Mouse (Mus musculus): ENCODE results near the gene Olfr750. TPM values are rescaled to one million over a fixed set of nuclear protein-coding genes. Genes with fewer than 3 reads are reported as not detected.

Olfr750 gene
- total and polyA plus RNA-seq, 3 experiments, result not detected

GRCm38 (mm10) chr14:51094921-51095320, 20.7 kb upstream of the Olfr750 start:
- H3K9me3 ChIP-seq (replicated peaks; ENCODE audit: low read length), result no peaks in the 10 kb centered on the region
- H3K4me2 ChIP-seq (ENCODE audit: insufficient read depth, low read depth, poor library complexity, severe bottlenecking), result no peak overlapping the region
- no peak overlapping the region for H3K9ac ChIP-seq (ENCODE audit: insufficient read depth, low read depth)
- TF ChIP-seq ZNF384 (IDR thresholded peaks at IDR 0.05; ENCODE audit: low read depth, low read length), result peak; percentile 64
- no peak for TF ChIP-seq NELFE (IDR thresholded peaks at IDR 0.05; ENCODE audit: low read depth, low read length)
- no peak overlapping the region for H3K27ac ChIP-seq (ENCODE audit: insufficient read depth, low read depth)
- no peaks in the 10 kb centered on the region for H3K27me3 ChIP-seq (replicated peaks)
- H3K4me3 ChIP-seq (replicated peaks in 1 of 3; ENCODE audit: low read depth in 2 of 3, low read length in 2 of 3, poor library complexity in 1 of 3), result no peak overlapping the region
- dilution Hi-C loops (cut with MboI; ENCODE audit: extremely low pct_ligation_motif_present, extremely low pct_unique_long_range_greater_than_20kb, low sequenced_read_pairs), result no loop called here
- H3K36me3 ChIP-seq (replicated peaks in 1 of 2; ENCODE audit: control insufficient read depth in 1 of 2, insufficient read depth in 1 of 2, low read length in 1 of 2), result no peaks in the 10 kb centered on the region
- no peak for DNase-seq (ENCODE audit: extremely low read depth)
- in situ Hi-C loops (cut with MboI; ENCODE audit: low pct_ligation_motif_present, low pct_unique_long_range_greater_than_20kb, low sequenced_read_pairs), result loop anchor here (10.0 kb wide), 1 partner anchor 70 kb away; no protein-coding TSS in a partner anchor
- no peaks in the 10 kb centered on the region for H3K79me2 ChIP-seq (replicated peaks; ENCODE audit: control insufficient read depth, extremely low read depth, insufficient read depth, poor library complexity, severe bottlenecking)
- peaks cover 6 to 35% of the 10 kb centered on the region in 2 experiments; a peak in 3 of 4 replicates for H3K4me1 ChIP-seq (ENCODE audit: control insufficient read depth in 1 of 2, insufficient read depth in 2 of 2)

GRCm38 (mm10) chr14:51094096-51094875, 20.1 kb upstream of the Olfr750 start:
- Histone ChIP-seq H3K27me3 (replicated peaks) (no peaks in the 10 kb centered on the region), H3K9me3 (replicated peaks; ENCODE audit: low read length) (no peaks in the 10 kb centered on the region), H3K4me2 (ENCODE audit: insufficient read depth, low read depth, poor library complexity, severe bottlenecking) (no peak overlapping the region), H3K79me2 (replicated peaks; ENCODE audit: control insufficient read depth, extremely low read depth, insufficient read depth, poor library complexity, severe bottlenecking) (no peaks in the 10 kb centered on the region), H3K27ac (ENCODE audit: insufficient read depth, low read depth) (no peak overlapping the region), H3K36me3 (replicated peaks in 1 of 2; ENCODE audit: control insufficient read depth in 1 of 2, insufficient read depth in 1 of 2, low read length in 1 of 2) (no peaks in the 10 kb centered on the region), H3K4me1 (ENCODE audit: control insufficient read depth in 1 of 2, insufficient read depth in 2 of 2) (peaks cover 6 to 35% of the 10 kb centered on the region in 2 experiments; a peak in 3 of 4 replicates), H3K9ac (ENCODE audit: insufficient read depth, low read depth) (no peak overlapping the region), H3K4me3 (replicated peaks in 1 of 3; ENCODE audit: low read depth in 2 of 3, low read length in 2 of 3, poor library complexity in 1 of 3) (no peak overlapping the region)
- dilution Hi-C loops (cut with MboI; ENCODE audit: extremely low pct_ligation_motif_present, extremely low pct_unique_long_range_greater_than_20kb, low sequenced_read_pairs), result no loop called here
- TF ChIP-seq CHD2 (IDR thresholded peaks at IDR 0.05; ENCODE audit: low read length) (no peak), ZMIZ1 (IDR thresholded peaks at IDR 0.05; ENCODE audit: low read depth, low read length) (no peak), ETS1 (conservative IDR thresholded peaks at IDR 0.05; ENCODE audit: low read depth, low read length) (no peak), USF1 (IDR thresholded peaks at IDR 0.05; ENCODE audit: low read depth, low read length) (no peak), POLR2AphosphoS2 (IDR thresholded peaks at IDR 0.05; ENCODE audit: low read depth, low read length) (no peak), ZKSCAN1 (IDR thresholded peaks at IDR 0.05; ENCODE audit: borderline replicate concordance, low read depth, low read length) (no peak), EP300 (IDR thresholded peaks at IDR 0.05; ENCODE audit: low read length) (no peak), MAX (IDR thresholded peaks at IDR 0.05; ENCODE audit: low read length) (no peak), MAFK (IDR thresholded peaks at IDR 0.05; ENCODE audit: insufficient replicate concordance, low read length) (no peak), RCOR1 (conservative IDR thresholded peaks at IDR 0.05; ENCODE audit: low read depth, low read length) (no peak), MEF2A (IDR thresholded peaks at IDR 0.05; ENCODE audit: borderline replicate concordance, low read depth, low read length) (no peak), CTCF (conservative IDR thresholded peaks at IDR 0.05 in 1 of 2, IDR thresholded peaks at IDR 0.05 in 1 of 2; ENCODE audit: low read depth in 2 of 2, low read length in 2 of 2) (no peak), NELFE (IDR thresholded peaks at IDR 0.05; ENCODE audit: low read depth, low read length) (no peak)
- no peak for DNase-seq (ENCODE audit: extremely low read depth)
- in situ Hi-C loops (cut with MboI; ENCODE audit: low pct_ligation_motif_present, low pct_unique_long_range_greater_than_20kb, low sequenced_read_pairs), result loop anchor here (10.0 kb wide), 1 partner anchor 69 kb away; no protein-coding TSS in a partner anchor
